Mouse (Mus musculus): ENCODE measurements around the gene Rarg. TPM values are rescaled to one million over a fixed set of nuclear protein-coding genes. Genes with fewer than 3 reads are reported as not detected.

The Rarg gene
- total and polyA plus RNA-seq, 2 experiments from 2014 or later = 4.6 to 6.5 TPM

GRCm38 (mm10) chr15:102214132-102214531 lies 43.2 kb downstream of the Rarg start:
- no peaks in the 10 kb centered on the region for H3K9me3 ChIP-seq (ENCODE audit: low read length)
- no peak for ATAC-seq
- WGBS = 44% methylated on average over 2 of the region's 2 CpGs
- no peak overlapping the region for H3K9ac ChIP-seq
- no peak for TF ChIP-seq CTCF (IDR thresholded peaks at IDR 0.05; ENCODE audit: low read depth)
- no peak overlapping the region for H3K4me3 ChIP-seq (ENCODE audit: low read depth, low read length)
- no peaks in the 10 kb centered on the region for H3K27me3 ChIP-seq (ENCODE audit: insufficient read depth, low read length)
- H3K4me2 ChIP-seq (ENCODE audit: low read depth) = no peak overlapping the region
- H3K36me3 ChIP-seq (ENCODE audit: insufficient read depth) = peaks cover 66% of the 10 kb centered on the region
- H3K27ac ChIP-seq (ENCODE audit: low read depth, low read length) = no peak overlapping the region
- no peaks in the 10 kb centered on the region for H3K4me1 ChIP-seq (ENCODE audit: insufficient read depth)
- DNase-seq = no peak

- Histone ChIP-seq H3K9ac (no peak overlapping the region), H3K27ac (ENCODE audit: low read depth, low read length) (no peak overlapping the region), H3K4me1 (ENCODE audit: insufficient read depth) (no peaks in the 10 kb centered on the region), H3K27me3 (ENCODE audit: insufficient read depth, low read length) (no peaks in the 10 kb centered on the region), H3K9me3 (ENCODE audit: low read length) (no peaks in the 10 kb centered on the region), H3K4me2 (ENCODE audit: low read depth) (no peak overlapping the region), H3K36me3 (ENCODE audit: insufficient read depth) (peaks cover 82% of the 10 kb centered on the region), H3K4me3 (ENCODE audit: low read depth, low read length) (no peak overlapping the region)
- WGBS = 90% methylated on average over 6 of the region's 6 CpGs
- ATAC-seq (no peak), DNase-seq (no peak)
- no peak for TF ChIP-seq CTCF (IDR thresholded peaks at IDR 0.05; ENCODE audit: low read depth)
These were observed 45.4 kb downstream of the Rarg start for GRCm38 (mm10) chr15:102211895-102212294.

- WGBS = 90% methylated on average over 4 of the region's 4 CpGs
- H3K27ac ChIP-seq (ENCODE audit: low read depth, low read length) = no peak overlapping the region
- no peak for TF ChIP-seq CTCF (IDR thresholded peaks at IDR 0.05; ENCODE audit: low read depth)
- H3K9me3 ChIP-seq (ENCODE audit: low read length) = no peaks in the 10 kb centered on the region
- no peak overlapping the region for H3K4me3 ChIP-seq (ENCODE audit: low read depth, low read length)
- H3K27me3 ChIP-seq (ENCODE audit: insufficient read depth, low read length) = no peaks in the 10 kb centered on the region
- ATAC-seq (no peak), DNase-seq (no peak)
- H3K9ac ChIP-seq = no peak overlapping the region
- H3K4me2 ChIP-seq (ENCODE audit: low read depth) = no peak overlapping the region
- peaks cover 77% of the 10 kb centered on the region for H3K36me3 ChIP-seq (ENCODE audit: insufficient read depth)
- H3K4me1 ChIP-seq (ENCODE audit: insufficient read depth) = peaks cover 5% of the 10 kb centered on the region; the same call in 1 of the 2 replicates
These were observed 46.5 kb downstream of the Rarg start for GRCm38 (mm10) chr15:102210816-102211215.

GRCm38 (mm10) chr15:102209114-102209513 lies 48.2 kb downstream of the Rarg start:
- H3K36me3 ChIP-seq (ENCODE audit: insufficient read depth) = peaks cover 67% of the 10 kb centered on the region
- H3K9ac ChIP-seq = no peak overlapping the region
- ATAC-seq (no peak), DNase-seq (no peak)
- no peak for TF ChIP-seq CTCF (IDR thresholded peaks at IDR 0.05; ENCODE audit: low read depth)
- peaks cover 13% of the 10 kb centered on the region for H3K4me1 ChIP-seq (ENCODE audit: insufficient read depth)
- WGBS = 87% methylated on average over 8 of the region's 8 CpGs
- H3K4me3 ChIP-seq (ENCODE audit: low read depth, low read length) = no peak overlapping the region
- no peaks in the 10 kb centered on the region for H3K27me3 ChIP-seq (ENCODE audit: insufficient read depth, low read length)
- no peaks in the 10 kb centered on the region for H3K9me3 ChIP-seq (ENCODE audit: low read length)
- no peak overlapping the region for H3K27ac ChIP-seq (ENCODE audit: low read depth, low read length)
- H3K4me2 ChIP-seq (ENCODE audit: low read depth) = no peak overlapping the region

- no peak for DNase-seq
- Histone ChIP-seq H3K27me3 (ENCODE audit: insufficient read depth, low read length) (no peaks in the 10 kb centered on the region), H3K27ac (ENCODE audit: low read depth, low read length) (no peak overlapping the region), H3K4me2 (ENCODE audit: low read depth) (no peak overlapping the region), H3K36me3 (ENCODE audit: insufficient read depth) (peaks cover 58% of the 10 kb centered on the region), H3K9ac (no peak overlapping the region), H3K4me3 (ENCODE audit: low read depth, low read length) (no peak overlapping the region), H3K4me1 (ENCODE audit: insufficient read depth) (peaks cover 13% of the 10 kb centered on the region), H3K9me3 (ENCODE audit: low read length) (no peaks in the 10 kb centered on the region)
- no peak for TF ChIP-seq CTCF (IDR thresholded peaks at IDR 0.05; ENCODE audit: low read depth)
- no peak for ATAC-seq
- 91% methylated on average over 9 of the region's 9 CpGs for WGBS
These were observed 49.2 kb downstream of the Rarg start for GRCm38 (mm10) chr15:102208092-102208561.

GRCm38 (mm10) chr15:102207351-102207750 lies 50.0 kb downstream of the Rarg start:
- no peak overlapping the region for H3K4me2 ChIP-seq (ENCODE audit: low read depth)
- no peak for TF ChIP-seq CTCF (IDR thresholded peaks at IDR 0.05; ENCODE audit: low read depth)
- whole genome bisulfite sequencing = 75% methylated on average over 3 of the region's 3 CpGs
- DNase-seq = no peak
- H3K27me3 ChIP-seq (ENCODE audit: insufficient read depth, low read length) = no peaks in the 10 kb centered on the region
- H3K4me3 ChIP-seq (ENCODE audit: low read depth, low read length) = no peak overlapping the region
- no peak for ATAC-seq
- peaks cover 13% of the 10 kb centered on the region for H3K4me1 ChIP-seq (ENCODE audit: insufficient read depth)
- H3K27ac ChIP-seq (ENCODE audit: low read depth, low read length) = no peak overlapping the region
- no peak overlapping the region for H3K9ac ChIP-seq
- no peaks in the 10 kb centered on the region for H3K9me3 ChIP-seq (ENCODE audit: low read length)
- peaks cover 50% of the 10 kb centered on the region for H3K36me3 ChIP-seq (ENCODE audit: insufficient read depth)

- Histone ChIP-seq H3K9ac (peak overlapping the region; percentile 40), H3K27ac (ENCODE audit: low read depth, low read length) (peak overlapping the region; percentile 50; the same call in 1 of the 2 replicates), H3K4me3 (ENCODE audit: low read depth, low read length) (peak overlapping the region; percentile 93), H3K27me3 (ENCODE audit: insufficient read depth, low read length) (no peaks in the 10 kb centered on the region), H3K9me3 (ENCODE audit: low read length) (no peaks in the 10 kb centered on the region), H3K36me3 (ENCODE audit: insufficient read depth) (peaks cover 38% of the 10 kb centered on the region), H3K4me1 (ENCODE audit: insufficient read depth) (peaks cover 13% of the 10 kb centered on the region), H3K4me2 (ENCODE audit: low read depth) (peak overlapping the region; percentile 68)
- no peak for TF ChIP-seq CTCF (IDR thresholded peaks at IDR 0.05; ENCODE audit: low read depth)
- DNase-seq (peak; percentile 73), ATAC-seq (peak; percentile 15)
- 15% methylated on average over 8 of the region's 8 CpGs for WGBS
These were observed 51.5 kb downstream of the Rarg start for GRCm38 (mm10) chr15:102205779-102206178.
